Mouse (Mus musculus) heart, adult 18-20 months (tissue): ENCODE results near the gene Mettl7b. TPM values are rescaled to one million over a fixed set of nuclear protein-coding genes. Genes with fewer than 3 reads are reported as not detected.

Experiments used
- DNase-seq, 2 experiments: peaks; one replicate each; pipeline ENCODE4 v3.0.0; 2021 to 2022; ENCODE audit warnings: mixed read lengths in 1 of 2
- total RNA-seq, 2 experiments: library from RNA; stranded (reverse); gene quantifications; 2 replicates each; pipeline ENCODE4 v1.2.3; 2021

The Mettl7b gene
- total RNA-seq, 2 experiments from 2014 or later, result not detected

GRCm38 (mm10) chr10:128947496-128947895 lies 13.3 kb downstream of the Mettl7b start:
- DNase-seq, result no peak

GRCm38 (mm10) chr10:128945675-128946074 lies 15.1 kb downstream of the Mettl7b start:
- DNase-seq, result peak; percentile 45 to 73

DNA sequence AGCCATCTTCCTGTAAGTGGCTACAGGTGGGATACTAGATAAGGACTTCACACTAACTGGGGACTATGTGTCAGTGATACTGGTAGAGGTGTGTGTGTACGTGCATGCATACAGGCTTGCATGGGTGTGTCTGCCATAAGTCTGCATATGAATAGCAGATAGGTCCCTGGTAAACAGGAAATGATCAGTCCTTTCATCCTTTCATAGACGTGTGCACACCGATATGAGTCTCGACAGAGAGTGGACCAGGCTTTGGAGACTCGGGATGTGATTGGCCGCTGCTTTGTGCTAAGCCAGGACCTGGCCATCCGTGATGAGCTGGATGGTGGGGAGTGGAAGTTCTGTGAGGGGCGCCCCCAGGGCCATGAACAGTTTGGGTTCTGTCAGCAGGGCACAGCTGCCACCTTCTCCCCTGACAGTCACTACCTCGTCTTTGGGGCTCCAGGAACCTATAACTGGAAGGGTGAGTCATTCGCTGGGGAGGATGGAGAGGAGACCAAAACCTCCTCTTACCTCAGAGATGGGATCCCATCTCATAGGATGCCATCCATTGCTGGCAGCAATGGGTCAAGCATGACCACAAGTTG lies 20.2 kb downstream of the Mettl7b start:
- no peak for DNase-seq

DNA sequence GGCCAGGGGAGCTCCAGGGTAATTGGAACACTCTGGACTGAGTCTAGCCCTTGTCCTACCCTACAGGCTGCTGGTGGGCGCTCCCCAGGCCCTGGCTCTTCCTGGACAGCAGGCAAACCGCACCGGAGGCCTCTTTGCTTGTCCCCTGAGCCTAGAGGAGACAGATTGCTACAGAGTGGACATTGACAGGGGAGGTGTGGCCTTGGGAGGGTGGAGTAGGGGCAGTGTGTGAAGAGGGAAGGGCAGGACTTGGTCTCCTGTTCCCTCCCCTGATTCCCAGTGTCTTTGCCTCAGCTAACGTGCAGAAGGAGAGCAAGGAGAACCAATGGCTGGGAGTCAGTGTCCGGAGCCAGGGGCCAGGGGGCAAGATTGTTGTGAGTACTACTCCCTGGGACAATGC lies 21.8 kb downstream of the Mettl7b start:
- DNase-seq, result peak; percentile 46 to 63

GRCm38 (mm10) chr10:128938457-128938856 lies 22.3 kb downstream of the Mettl7b start:
- peak; percentile 87 to 91 for DNase-seq

DNA sequence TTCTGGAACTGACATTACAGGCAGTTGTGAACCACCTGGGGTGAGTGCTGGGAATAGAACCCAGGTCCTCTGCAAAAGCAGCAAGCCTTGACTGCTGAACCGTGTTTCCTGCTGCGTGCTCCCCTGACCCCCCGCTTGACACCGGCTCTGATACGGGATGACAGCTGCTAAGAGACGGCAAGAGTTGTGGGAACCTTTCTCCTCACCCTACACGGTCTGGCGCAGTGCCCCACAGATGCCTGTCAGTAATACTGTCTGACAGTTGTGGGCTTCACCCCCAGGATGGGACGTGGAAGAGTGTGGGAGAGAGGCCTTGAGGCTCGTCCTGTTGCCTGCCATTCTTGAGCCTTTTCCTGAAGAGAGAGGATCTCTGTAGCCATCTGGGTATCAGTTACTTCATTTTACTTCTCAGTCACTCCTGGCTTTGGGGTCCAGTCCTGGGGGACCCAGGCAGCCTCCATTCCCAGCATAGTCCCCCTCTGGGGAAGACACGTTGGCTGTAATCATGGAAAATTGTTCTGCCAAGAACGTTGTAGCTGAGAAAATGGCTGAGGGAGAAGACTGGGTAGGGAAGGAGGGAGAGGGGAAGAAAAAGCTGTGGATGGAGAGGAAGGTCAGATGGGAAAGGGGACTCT lies 22.9 kb downstream of the Mettl7b start:
- peak; percentile 52 to 55 for DNase-seq

DNA sequence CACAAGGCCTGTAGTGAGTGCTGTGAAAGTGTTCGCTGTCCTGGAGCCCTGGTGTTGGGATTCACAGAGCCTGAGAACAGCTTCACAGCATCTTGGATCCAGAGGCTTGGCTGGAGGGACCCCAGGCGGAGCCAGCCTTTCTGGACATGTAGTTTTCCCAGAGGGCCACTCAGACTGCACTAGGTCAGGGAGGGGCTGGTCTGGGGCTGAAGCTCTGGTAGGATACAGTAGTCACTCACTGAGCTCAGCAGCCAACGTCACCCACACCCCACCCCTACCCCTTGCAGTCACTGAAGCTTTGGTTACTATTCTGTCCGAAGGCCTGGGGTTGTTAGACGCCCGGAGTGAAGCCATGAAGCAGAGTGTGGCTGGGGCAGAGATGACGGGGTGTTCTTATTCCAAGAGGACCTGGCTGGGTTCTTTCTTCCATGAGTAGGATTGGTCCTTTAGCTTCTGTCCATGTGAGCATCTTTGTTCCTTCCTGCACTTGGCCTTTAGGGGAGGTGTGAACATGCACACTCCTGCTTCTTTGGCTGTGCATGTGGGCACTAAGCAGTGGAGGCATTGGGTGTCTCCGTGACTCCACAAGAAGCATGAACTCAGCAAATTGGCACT lies 24.9 kb downstream of the Mettl7b start:
- DNase-seq, result peak; percentile 57 to 72

GRCm38 (mm10) chr10:128934997-128935787 lies 25.6 kb downstream of the Mettl7b start:
- peak; percentile 27 to 48 for DNase-seq

DNA sequence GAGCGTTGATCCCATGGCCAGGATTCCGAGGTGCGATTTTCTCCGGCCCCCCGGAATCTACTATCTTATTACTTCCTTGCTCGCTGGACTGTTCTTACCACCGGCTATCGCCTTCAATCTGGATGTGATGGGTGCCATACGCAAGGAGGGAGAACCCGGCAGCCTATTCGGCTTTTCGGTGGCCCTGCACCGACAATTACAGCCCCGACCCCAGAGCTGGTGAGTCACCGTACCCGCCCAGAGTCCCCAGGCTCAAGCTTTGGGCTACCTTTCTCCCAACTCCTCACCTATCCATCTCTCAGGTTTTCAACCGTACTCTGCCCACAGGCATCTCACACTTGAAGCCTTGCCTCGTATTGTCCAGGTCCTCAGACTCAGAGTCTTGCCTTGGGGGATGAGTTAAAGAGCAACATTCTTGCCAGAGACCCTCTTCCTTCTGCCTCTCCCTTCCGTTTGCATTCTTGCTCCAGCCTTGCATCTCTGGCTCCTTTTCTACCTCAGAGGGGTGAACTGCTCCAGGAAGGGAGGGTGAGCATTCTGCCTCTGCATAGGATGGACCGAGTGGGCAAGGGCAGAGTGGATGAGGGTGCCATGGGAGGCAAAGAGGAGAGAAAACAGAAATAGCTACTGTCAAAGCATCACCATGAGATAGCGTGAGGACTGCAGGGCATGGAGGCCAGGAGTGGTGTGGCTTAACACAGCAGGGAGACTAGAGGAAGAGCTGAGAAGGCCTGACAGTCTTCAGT lies 26.6 kb downstream of the Mettl7b start:
- DNase-seq, result peak in 1 of 2 experiments; percentile 39

DNA sequence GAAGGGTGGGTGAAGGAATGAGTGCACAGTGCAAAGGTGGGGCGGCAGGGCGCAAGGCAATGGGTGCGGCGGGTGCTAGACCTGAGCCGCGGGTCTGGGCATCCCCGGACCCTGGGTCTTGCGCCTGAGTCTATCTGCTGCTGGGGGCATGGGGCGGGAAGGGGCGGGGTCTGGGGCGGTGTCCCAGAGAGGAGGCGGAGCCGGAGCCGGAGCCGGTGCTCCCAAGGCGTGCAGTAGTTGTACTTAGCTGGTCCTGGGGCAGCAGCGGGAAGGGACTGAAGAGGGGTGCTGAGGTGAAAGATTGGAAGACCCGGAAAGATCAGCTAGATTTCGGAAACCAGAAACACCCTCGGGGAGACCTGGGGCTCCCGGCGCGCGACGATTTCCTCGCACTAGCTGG lies 27.2 kb downstream of the Mettl7b start, which contains the start of gene Itga7:
TSS of gene Itga7 (plus strand) at position 245 of the 400 bp plus-strand sequence.
- DNase-seq, result peak; percentile 62 to 65

- DNase-seq, result peak; percentile 65 to 70
Observed at GRCm38 (mm10) chr10:128931441-128931840, 29.3 kb downstream of the Mettl7b start.

- DNase-seq, result no peak
Observed at GRCm38 (mm10) chr10:128929638-128930378, 31.0 kb downstream of the Mettl7b start.

GRCm38 (mm10) chr10:128928356-128928755 lies 32.4 kb downstream of the Mettl7b start:
- DNase-seq, result peak in 1 of 2 experiments; percentile 33

DNA sequence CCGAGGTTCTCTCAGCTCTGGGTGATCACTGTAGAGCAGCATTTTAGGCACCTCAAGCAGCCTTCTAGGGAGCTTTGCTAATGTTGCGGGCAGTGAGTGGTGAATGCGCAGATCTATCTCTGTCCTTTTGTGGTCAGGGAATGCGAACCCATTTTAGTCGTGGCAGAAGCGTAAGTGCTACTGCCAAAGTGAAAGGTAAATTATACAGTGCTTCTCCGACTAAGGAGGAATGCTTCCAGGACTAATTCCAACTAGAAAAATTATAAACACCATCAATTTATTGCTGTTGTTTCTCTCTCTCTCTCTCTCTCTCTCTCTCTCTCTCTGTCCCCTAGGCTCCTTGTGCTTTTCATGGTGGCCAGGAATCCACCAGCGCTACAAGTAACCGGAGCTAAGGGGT lies 36.9 kb downstream of the Mettl7b start, which contains the start of gene Bloc1s1:
TSS of gene Bloc1s1 (minus strand) at position 101 of the 400 bp plus-strand sequence.
- DNase-seq, result peak in 1 of 2 experiments; percentile 45

DNA sequence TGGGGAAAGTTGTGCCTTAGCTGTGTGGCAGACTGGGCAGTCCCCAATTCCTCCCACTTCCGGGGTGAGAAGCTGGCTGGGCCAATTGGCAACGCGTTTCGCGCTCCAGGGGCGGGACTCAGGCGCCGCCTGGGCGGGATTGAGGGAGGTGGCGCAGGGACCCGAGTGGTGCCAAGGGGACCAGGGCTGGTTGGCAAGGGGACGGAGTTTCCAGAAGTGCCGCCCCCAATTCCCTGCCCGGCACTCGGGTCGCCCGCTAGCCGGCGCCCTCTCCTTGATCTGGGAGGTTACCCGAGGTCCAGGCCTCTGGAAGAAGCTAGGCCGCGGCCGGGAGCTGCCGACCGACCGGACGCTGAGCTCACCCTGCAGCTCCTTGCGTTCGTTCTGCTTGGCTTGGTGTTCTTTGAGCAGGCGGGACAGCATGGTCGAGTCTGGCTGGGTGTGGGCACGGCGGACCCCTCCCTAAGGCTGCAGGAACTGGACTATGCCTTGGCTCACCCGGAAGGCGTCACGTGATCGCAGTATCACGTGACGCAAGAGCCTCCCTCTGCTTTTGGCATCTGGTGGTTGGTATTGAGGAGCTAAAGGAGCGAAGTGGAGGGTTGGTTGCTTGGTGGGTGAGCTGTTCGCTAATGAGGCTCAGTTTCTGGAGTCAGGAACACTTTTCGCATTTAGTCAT lies 37.6 kb downstream of the Mettl7b start:
- peak; percentile 97 to 98 for DNase-seq

GRCm38 (mm10) chr10:128922822-128923012 lies 38.1 kb downstream of the Mettl7b start, which contains the start of gene Rdh5:
Gene Rdh5 (minus strand): TSS chr10:128922888.
- no peak for DNase-seq

DNA sequence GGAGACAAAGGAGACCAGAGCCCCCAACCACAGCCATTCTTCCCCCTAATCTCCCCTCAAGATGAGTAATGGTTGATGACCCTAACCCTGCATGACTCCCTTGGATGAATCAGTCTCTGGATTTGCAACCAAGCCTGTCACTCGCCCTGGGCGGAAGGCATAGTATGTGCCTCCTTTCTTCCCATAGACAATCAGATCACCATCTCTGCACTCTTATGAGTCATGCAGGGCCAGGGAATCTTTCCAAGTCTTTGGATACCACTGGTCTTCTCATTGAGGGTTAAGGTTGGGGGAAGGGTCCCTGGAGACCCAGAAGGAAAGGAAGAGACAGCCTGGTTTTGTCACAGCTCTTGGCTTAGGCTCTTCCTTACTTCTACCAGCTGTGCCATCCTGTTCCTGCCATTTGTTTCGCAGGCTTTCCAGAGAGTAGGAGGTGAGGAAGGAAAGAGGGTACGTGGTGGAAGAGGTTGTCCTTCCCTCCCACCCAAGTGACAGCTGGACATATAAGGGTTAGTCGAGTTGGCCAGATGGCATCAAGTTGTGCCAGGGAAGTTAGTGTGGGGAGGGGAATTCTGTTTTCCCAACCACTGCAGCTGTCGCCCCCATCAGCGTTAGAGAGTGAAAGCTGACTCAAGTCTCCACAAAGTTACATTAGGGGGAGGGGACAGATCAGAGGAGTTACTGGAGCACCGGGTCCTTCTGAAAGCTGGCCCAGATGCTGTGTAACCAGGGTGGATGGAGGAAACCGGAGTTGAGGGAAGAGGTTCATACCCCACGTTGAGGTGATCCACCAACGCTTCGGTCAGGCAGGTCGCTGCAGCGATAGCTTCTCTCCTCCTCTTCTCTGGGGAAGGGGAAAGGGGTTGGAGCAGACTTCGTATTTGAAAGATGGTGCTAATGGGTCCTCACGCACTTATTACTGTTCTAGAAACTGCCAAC lies 38.6 kb downstream of the Mettl7b start:
- peak in 1 of 2 experiments; percentile 24 for DNase-seq

GRCm38 (mm10) chr10:128921251-128921650 lies 39.5 kb downstream of the Mettl7b start:
- no peak for DNase-seq

- peak; percentile 55 to 66 for DNase-seq
Observed at GRCm38 (mm10) chr10:128920736-128921161, 40.0 kb downstream of the Mettl7b start.
